Mouse (Mus musculus) cerebellum, adult (tissue): ENCODE measurements around the gene Actn4.
"Not testable (repeated sequence)": the region's sequence is repeated elsewhere in the genome, so short reads cannot be mapped to it uniquely, and the experiment has no call there.

Experiments
- ATAC-seq: cut with Nextera tagmentation; 2 replicates; pipeline ENCODE4 v1.9.2; 2017; ENCODE audit warnings: mild to moderate bottlenecking, moderate library complexity, mixed read lengths; ENCODE audit not compliant: insufficient number of reproducible peaks, low FRiP score, low TSS enrichment

The Actn4 gene

DNA sequence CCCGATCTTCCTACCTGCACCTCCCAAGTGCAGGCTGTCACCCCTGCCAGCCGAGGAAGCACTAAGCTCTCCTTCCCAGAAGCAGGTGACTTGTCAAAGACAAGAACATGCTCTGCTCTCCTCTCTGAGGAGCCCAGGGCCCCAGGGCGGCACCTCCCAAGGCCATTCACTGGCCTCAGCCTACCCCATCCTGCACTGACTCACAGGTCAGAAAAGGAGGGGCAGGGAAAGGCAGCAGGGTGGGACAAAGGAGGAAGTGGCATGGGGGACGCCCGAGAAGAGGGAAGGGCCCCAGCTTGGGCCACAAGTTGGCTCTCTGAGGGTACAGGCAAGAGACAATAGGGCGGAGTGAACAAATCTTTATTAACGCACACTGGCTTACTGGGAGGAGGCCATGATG, 8.9 kb upstream of the Actn4 start:
- ATAC-seq: no peak

DNA sequence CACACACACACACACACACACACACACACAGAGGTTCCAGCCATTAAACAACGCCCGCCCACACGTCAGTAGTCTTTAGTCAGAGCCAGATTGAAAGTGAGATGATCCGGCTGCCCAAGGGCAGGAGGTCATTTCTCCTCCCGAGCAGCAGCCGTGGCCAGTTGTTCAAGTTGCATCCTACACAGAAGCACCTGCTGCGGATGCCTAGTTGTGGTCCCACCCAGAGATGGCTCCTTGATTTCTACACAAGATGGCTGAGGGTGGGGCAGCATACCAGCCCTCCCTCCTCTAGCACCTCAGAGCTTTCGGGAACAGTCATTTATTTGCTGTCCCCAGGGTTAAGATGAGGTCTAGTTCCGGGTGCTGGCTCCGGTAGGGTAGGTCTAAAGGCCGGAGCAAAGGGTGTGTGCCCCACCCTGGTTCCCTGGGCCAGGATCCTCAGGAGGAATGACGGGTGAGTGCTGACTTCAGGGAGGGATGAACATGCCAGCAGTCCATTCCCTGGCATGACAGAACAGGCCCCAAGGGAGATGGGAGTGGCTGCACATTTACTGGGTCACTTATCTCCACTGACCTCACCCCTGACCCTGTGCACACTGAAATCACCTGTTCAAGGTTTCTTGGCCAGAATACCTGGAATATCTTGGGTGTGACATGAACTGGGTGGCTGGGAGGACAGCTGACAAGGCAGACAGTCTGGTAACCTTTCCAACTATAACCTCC, 7.7 kb upstream of the Actn4 start:
- ATAC-seq: no peak

DNA sequence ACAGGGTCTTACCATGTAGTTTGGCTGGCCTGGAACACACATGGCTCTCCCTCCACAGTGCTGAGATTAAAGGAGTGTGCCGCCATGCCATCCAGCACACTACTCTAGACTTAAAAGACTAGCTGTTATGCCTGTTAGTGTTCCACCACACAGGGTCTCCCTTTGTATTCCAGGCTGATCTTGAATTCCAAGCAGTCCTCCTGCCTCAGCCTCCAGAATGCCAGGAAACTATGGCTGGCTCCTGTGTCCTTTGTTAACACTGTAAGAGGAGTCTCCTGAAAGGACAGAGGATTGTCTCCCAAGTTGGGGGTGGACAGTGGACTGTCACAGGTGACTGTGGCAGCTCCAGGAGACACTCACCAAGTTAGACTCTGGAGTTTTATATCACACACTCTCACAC, 7.1 kb upstream of the Actn4 start:
- no peak for ATAC-seq

DNA sequence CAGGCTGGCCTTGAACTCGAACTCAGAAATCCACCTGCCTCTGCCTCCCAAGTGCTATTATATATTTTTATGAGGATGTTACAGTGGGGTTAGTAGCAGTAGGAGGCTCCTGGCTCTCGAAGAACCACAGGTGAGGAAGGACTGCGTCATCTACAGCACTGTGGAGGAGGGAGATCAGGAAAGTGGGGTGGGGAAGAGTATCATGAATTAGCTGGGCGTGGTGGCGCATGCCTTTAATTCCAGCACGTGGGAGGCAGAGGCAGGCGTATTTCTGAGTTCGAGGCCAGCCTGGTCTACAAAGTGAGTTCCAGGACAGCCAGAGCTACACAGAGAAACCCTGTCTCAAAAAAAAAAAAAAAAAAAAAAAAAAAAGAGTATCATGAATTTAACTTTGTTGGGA, 6.0 kb upstream of the Actn4 start:
- ATAC-seq: not testable (repeated sequence)

DNA sequence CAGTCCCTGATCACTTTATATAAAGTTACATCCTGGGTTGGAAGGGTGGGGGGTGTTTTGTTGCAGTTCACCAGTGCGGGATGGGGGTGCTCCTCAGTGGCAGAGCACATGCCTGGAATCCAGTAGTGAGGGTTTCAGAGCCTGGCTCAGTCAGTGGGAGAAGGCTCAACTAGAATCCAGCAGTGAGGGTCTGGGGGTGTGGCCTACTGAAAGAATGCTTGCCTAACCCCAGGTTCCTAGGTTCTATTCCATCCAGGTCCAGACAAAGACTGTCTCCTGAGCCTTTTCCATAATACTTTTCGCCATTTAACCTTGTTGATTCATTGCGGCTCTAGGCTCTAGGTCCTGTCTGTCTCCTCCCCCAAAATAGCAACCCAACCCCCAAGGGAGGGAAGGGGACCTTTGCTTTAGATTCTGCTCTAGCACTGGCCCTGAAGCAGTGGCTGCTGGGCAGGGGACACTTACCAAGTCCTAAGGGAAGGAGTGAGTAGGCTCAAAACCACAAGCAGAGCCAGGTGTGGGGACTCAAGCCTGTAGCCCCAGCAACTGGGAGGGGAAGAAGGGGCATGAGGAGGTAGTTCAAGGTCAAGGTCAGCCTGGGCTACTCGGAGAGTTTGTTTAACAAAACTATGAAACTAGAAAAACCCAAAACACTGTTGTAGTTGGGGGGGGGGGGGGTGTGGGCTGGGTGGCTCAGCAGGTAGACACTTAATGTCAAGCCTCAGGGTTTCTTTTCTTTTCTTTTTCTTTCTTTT, 4.8 kb upstream of the Actn4 start:
- ATAC-seq: no peak

DNA sequence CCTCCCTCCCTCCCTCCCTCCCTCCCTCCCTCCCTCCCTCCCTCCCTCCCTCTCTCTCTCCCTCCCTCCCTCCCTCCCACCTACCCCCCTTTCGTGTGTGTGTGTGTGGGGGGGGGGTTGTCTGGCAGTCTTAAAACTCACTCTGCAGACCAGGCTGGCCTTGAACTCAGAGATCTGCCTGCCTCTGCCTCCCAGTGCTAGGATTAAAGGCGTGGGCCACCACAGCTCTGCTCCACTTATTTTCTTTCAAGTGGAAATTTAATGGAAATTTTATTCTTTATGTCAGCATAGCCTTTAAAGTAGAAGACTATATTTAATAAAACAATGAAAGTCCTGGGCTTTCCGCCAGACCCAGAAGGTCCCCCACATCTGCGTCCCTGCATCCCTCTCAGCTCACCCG, 4.0 kb upstream of the Actn4 start:
- ATAC-seq: no peak

DNA sequence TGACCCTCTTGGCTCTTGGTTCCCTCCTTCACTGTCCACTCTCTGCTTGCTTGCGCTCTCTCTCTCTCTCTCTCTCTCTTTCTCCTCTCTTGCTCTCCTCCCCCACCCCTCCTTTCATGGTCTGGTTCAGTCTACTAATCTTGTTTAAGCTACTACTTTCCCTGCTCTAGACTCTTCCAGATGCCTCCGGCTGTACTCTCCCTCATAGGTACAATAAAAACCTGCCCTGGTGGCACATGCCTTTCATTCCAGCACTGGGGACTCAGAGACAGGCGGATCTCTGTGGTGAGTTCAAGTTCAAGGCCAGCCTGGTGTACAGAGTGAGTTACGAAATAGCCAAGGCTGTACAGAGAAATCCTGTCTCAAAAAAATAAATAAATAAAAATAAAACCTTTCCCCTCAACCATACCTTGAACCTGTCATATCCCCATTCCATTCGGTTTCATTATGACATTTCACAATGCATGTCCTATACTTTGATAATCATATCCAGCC, 3.3 kb upstream of the Actn4 start:
- no peak for ATAC-seq

DNA sequence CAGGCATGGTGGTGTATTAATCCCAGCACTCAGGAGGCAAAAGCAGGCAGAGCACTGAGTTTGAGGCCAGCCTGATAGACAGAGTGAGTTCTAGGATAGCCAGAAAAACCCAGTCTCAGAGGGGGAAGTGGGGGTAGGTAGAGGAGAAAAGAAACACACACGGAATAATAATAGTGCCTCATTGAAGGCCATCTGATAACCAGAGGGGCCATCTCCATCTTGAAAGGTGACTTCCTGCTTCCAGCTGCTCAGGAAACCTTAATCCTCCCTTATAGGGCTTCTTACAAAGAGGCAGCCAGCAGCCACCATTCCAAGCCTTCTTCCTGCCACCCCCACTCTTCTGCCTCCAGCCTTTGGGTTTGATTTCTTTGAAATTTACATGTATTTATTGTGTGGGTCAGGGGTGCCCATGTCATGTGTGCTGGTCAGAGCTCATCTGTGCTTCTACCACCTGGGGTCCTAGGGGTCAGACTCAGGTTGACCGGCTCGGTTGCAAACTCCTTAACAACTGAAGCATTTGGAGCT, 1.3 kb upstream of the Actn4 start:
- no peak for ATAC-seq

DNA sequence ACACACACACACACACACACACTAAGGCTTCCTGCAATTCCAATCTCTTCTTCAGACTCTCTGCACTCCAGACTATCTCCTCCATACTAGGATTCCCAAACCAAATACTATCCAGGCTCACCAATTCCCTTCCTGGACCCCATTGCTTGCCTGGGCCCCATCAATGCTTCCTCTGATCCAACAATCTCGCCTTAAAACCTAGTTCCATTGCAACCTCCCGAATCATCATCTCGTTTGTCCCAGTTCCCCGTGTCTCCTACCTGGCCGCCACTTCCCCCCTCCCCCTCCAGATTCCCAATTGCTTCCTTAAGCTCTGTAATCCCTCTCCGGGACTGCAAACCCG, 585 bp downstream of the Actn4 start:
- no peak for ATAC-seq

DNA sequence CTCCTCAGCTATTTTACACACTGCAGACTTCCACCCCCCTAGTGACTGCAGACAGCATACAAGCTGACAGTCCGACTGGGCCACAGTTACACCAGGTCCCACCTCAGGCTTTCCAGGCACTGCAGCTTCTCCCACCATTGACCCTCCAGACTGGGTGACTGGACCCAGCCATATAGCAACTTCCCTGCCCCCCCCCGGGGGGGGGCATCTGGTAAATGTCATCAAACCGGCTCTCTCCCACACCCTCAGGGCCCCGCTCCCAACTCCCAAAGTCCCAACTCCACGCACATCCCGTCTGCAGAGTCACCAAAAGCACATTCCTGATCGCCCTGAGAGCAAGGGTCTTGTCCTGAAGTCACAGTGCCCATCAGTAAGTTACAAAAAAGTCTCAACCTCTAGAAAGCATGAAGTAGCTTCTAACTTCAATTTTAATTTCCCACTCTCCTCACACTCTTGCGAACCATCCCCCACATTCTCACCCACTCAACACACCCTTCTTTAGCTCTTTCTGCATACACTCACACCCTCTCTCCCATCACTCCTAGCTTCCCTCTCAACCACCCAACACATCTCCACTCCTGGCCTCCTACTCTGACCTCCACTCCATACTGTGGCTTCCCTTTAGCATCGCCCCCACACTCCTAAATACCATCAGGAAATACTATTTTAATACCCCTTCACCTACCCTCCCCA, 1.6 kb downstream of the Actn4 start:
- no peak for ATAC-seq

DNA sequence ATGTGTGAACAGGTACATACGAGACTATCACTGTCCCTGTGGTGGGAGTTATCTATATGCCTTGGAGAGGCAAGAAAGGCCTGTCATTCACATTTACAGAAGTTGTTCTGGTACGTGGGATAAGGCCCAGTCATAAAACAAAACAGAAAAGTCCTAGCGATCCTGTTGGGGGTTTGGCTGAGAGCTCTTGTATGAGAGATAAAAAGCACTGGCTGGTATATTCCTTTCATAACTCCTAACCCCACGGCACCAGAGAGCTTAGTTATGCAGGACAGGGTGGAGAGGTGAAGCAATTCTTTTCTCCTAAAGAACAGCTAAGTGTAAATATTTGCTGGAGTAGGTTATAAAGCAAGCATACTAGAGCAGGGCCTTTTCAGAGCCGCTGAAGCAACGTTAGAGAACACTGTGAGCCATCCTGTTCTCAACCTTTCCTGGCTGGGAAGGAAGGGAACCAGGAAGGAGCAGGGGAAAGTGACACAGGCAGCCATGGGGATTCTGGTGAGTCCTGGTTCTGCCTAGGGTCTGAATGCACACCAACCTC, 2.6 kb downstream of the Actn4 start:
- no peak for ATAC-seq

DNA sequence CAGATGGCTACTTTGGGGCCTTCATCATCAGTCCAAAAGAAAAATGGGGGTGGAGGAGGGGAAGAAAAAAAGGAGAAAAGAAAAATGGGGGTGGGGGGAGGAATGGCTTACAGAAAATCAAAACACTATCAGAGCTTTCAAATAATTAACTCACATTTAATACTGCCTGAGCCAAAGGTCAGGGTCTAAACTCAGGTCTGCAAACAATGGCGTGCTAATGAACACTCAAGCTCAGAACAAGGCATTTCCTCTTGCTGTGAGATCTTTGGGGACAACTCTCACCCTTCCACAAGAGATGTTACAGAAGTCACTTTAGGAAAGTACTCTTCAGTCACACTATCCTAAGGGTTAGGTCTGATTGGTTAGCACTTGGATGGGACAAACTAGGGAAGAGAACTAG, 3.4 kb downstream of the Actn4 start:
- ATAC-seq: no peak

DNA sequence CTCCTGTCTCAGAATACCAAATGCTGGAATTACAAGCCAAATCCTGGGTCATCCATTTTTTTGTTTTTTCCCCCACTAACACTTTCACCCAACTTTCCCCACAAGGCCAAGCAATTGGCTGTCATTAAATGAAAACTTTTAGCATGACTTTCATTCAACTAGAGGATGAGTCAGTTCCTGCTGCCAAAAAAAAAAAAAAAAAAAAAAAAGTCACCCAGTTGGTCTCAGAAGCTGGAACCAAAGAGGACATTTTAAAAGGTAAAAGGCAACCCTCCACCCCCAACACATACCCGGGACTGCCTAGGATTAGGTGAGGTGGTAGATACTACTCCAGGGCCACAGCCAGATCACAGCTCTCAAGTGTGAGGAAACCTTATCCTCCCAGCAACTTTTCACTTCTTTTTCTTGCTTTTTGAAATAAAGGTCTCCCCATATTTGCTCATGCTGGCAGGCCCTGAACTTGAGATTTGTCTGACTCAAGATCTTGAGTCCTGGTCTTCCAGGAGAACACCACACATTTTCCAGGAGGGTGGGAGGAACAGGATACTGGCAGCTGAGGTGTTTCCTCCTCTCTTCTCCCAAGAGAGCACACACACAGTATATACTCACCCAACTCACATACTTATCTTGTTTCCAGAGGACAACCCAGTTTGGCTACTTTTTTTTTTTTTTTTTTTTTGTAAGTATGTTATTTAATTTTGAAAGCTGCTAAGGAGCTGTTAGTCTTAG, 4.0 kb downstream of the Actn4 start:
- no peak for ATAC-seq

DNA sequence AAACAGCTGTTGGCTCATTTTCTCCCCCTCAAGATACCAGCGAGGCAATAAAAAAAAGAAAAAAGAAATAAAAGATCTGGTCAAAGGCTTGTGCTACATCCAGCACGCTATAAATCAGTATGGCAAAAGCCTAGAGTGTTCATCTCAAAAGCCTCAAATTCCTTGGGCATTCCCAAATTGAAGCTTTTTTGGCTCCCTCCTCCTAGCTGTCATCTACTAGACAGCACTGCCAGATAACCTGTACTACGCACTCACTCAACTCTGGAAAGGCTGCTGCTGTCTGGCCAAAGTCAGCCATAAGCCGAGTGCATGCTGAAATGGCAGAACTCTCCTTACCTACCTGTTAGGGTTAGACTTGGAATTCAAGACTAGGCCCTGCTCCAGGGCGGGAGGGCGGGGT, 4.9 kb downstream of the Actn4 start:
- ATAC-seq: no peak

DNA sequence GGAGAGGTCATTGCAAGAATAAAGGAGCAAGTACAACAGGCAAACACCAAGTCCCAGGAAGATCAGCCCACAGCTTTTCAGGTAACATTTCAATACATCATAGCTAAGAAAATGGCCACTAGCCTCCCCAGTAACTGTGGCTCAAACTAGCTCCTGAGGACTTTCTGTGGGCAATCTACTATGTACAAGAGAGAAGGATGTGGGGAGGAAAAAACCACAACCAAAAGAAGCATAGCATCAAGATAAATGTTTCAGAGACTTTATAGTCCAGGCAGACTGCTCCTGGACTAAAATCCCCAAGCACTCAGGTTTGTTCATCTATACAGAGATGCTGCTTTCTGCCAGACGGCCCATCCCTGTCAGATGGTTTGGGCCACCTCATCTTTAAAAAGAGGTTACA, 5.9 kb downstream of the Actn4 start:
- no peak for ATAC-seq

DNA sequence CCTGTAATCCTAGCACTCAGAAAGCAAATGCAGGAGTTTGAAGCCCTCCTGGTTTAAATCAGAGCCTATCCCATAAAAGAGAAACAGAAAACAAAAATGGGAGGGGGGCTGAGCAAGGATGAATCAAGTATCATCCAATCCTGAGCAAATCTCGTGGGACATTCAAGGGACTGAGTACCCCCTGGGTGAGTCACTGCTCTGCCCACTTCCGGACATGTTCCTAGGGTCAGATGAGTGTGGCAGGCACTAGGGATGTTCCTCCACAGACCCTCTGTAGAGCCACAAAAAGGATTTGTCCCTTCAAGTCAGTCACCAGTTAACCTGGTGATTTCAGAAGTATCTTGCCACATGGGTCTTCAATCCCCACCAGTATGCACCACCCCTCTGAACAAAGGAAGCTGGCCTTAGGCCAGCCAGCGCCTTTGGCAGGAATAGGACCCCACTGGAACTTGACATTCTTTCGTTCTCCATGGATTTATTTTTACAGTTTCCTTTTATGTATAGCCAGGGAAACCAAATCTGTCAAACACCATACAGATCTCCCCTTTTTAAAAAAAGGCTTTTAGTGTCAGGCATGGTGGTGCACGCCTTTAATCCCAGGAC, 6.7 kb downstream of the Actn4 start:
- ATAC-seq: no peak

DNA sequence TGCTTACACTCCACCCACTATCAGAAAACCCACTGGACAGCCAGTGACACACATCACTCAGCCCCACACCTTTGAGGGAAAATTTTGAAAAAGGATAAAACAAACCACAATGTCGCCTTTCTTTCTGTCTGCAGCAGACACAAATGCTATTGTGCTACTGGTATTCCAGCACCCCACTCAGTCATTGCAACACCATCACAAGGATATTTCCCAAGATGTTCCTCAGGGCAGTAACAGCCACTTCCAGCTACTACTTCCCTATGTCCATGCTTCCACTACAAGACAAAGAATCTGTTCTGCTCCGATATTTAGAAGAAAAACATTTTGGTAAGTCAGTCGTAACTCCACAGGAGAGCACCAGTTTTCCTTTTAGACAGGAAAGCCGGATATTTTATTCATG, 7.4 kb downstream of the Actn4 start:
- ATAC-seq: no peak

DNA sequence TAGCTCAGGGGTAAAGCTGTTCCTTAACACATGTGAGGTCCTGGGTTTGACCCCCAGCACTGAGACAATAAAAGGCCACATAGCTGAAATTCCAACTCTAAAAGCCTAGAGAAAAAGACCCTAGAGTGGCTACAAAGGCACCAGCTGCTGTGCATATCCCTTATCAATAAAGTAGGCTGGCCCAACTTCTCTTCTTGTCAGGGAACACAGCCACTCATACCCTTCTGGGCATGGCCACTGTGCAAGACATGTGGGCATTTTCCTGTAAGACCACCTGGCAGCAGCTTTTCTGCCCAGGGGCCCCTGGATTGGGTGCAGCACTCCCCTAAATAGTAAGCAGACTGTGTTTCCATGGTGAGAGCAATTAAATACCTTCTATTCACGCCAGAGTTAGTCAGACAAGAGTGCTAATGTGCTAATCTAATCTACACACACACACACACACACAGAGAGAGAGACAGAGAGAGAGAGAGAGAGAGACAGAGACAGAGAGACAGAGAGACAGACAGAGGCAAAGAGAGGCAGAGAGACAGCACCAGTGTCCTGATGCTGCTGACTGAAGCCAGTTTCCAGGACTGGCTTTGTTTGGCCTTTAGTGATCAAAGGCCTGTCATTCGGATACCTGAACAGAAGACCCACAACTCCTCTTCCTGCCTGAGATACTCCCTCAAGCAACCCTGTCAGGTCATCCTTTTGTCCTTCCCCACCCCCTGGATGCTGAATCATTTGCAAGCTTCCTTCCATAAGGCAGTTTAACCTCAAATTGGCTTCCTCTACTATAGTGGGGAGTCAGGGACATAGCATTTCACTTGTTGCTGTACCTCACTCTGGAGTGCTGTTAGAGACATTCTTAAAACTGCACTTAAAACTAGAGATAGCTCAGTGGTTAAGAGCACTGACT, 8.4 kb downstream of the Actn4 start:
- ATAC-seq: no peak

DNA sequence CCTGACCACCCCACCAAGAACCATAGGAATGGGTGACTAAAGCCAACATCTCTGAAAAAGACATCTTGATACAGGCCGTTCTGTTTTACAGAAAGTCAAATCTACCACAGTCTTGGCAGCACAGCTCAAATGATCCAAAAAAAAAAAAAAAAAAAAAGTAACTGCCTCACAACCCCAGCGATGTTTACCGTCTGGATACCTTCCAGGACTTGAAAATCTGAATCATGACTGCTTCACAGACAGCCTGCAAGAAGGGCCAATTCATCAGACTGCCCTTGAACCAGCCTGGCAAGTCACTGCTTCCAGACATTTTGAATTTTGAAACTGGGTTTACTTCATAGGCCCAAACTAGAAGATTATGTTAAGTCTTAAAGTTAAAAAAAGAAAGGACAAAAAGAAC, 9.4 kb downstream of the Actn4 start:
- ATAC-seq: no peak
